Comparison of ENCODE assay signal across 14 mouse cellular contexts in genomic region chr7:17050491-17050890, GRCm38 (mm10). TPM values are rescaled to one million over a fixed set of nuclear protein-coding genes. Genes with fewer than 3 reads are reported as not detected.
DNase-seq lines count a peak whose midpoint lies in the region; ATAC-seq lines count a peak whose summit lies in the region.
"Had no signal": no experiment of that assay in that cellular context is flagged by ENCODE, and none has a peak within 500 bp of the region (broad histone marks: within the 10 kb centered on the region; RNA-seq: fewer than 3 reads in every experiment).

No protein-coding gene starts in this region.

- H3K27me3 ChIP-seq in heart, embryonic 15.5 days: no peaks in the 10 kb centered on the region
- no peaks in the 10 kb centered on the region for H3K27me3 ChIP-seq in liver, embryonic 13.5 days
- H3K27me3 ChIP-seq: heart, embryonic 12.5 days; neural tube, embryonic 15.5 days had no signal

- DNase-seq in cerebellum, adult 9-11 months: peak; percentile 57
- DNase-seq in cerebellum, adult 11 months: no peak
- DNase-seq in heart, adult 18-20 months: no peak
- peak; percentile 40 for DNase-seq in testis, postnatal 10 days (ENCODE audit: low spot score)
- DNase-seq in testis, postnatal 14 days (ENCODE audit: low spot score): no peak
- DNase-seq in liver, embryonic 13.5 days: no peak

- 55% methylated on average over 11 of the region's 11 CpGs for WGBS in heart, embryonic 15.5 days
- WGBS in liver, embryonic 13.5 days (ENCODE audit: insufficient replicate concordance): 57% methylated on average over 11 of the region's 11 CpGs

- ATAC-seq in heart, embryonic 15.5 days (replicated peaks; ENCODE audit: insufficient number of reproducible peaks, insufficient read depth, low FRiP score, low read depth): 0 out of 2 replicates have a peak, but pooled peaks have one; percentile 7
- no peak; the same call in 1 of the 2 replicates for ATAC-seq in liver, embryonic 13.5 days (ENCODE audit: low read depth)
- no peak for ATAC-seq in inflammation-experienced regulatory T-cells, adult 6 months

- H3K36me3 ChIP-seq in heart, embryonic 15.5 days: peaks cover 69% of the 10 kb centered on the region
- H3K36me3 ChIP-seq in liver, embryonic 13.5 days: peaks cover 64% of the 10 kb centered on the region
- H3K36me3 ChIP-seq: neural tube, embryonic 15.5 days had no signal

- peaks cover 4% of the 10 kb centered on the region for H3K4me1 ChIP-seq in heart, embryonic 15.5 days (replicated peaks)
- H3K4me1 ChIP-seq in liver, embryonic 13.5 days (replicated peaks): peaks cover 33% of the 10 kb centered on the region
- H3K4me1 ChIP-seq: limb, embryonic 10.5 days had no signal

- no peak overlapping the region for H3K27ac ChIP-seq in heart, embryonic 15.5 days
- H3K27ac ChIP-seq in liver, embryonic 13.5 days: 0 out of 2 replicates have a peak overlapping the region, but pooled peaks have one; percentile 23
- H3K27ac ChIP-seq: left cerebral cortex, adult 2 months; limb, embryonic 10.5 days; neural tube, embryonic 15.5 days had no signal

- no peaks in the 10 kb centered on the region for H3K9me3 ChIP-seq in heart, embryonic 15.5 days (replicated peaks)
- peaks cover 4% of the 10 kb centered on the region; the same call in 1 of the 2 replicates for H3K9me3 ChIP-seq in liver, embryonic 13.5 days (replicated peaks)
- H3K9me3 ChIP-seq: heart, embryonic 12.5 days; limb, embryonic 10.5 days; neural tube, embryonic 15.5 days had no signal

- no peak overlapping the region for H3K9ac ChIP-seq in heart, embryonic 15.5 days
- H3K9ac ChIP-seq in liver, embryonic 13.5 days: peak overlapping the region; percentile 9; the same call in 1 of the 2 replicates
- H3K9ac ChIP-seq: heart, embryonic 12.5 days; neural tube, embryonic 15.5 days had no signal

- no peak overlapping the region for H3K4me3 ChIP-seq in heart, embryonic 15.5 days
- no peak overlapping the region for H3K4me3 ChIP-seq in liver, embryonic 13.5 days (replicated peaks)
- H3K4me3 ChIP-seq: heart, embryonic 12.5 days; left cerebral cortex, adult 2 months; limb, embryonic 10.5 days; myocyte; neural tube, embryonic 15.5 days had no signal

- H3K4me2 ChIP-seq in heart, embryonic 15.5 days: no peak overlapping the region
- no peak overlapping the region for H3K4me2 ChIP-seq in liver, embryonic 13.5 days
- H3K4me2 ChIP-seq: heart, embryonic 12.5 days; neural tube, embryonic 15.5 days had no signal

RNA-seq across cellular contexts. Expression of gene Hif3a, which starts 11.7 kb away (rescaled TPM):
- 36.4 and 44.0 TPM in 2 replicates for polyA plus RNA-seq in heart, embryonic 15.5 days (2015; fragmentation: Nextera tagmentation; extraction: Ambion mirVana)
- 1 to 10 TPM; 1.9 to 4.1 TPM for total RNA-seq in heart, adult 18-20 months (2021)
- polyA plus RNA-seq in liver, embryonic 13.5 days (2015; fragmentation: Nextera tagmentation; extraction: Ambion mirVana): 12.6 and 14.8 TPM in 2 replicates
- under 1 TPM in 2 of 3 experiments, not detected in 1; 0.42 to 0.47 TPM for polyA plus RNA-seq in inflammation-experienced regulatory T-cells, adult 6 months (2017; shearing (Covaris generic))

RNA-seq across cellular contexts. Expression of gene Ppp5c, which starts 22.8 kb away (rescaled TPM):
- 82.5 and 99.2 TPM in 2 replicates for polyA plus RNA-seq in heart, embryonic 15.5 days (2015; fragmentation: Nextera tagmentation; extraction: Ambion mirVana)
- 10 to 100 TPM; 98.8 to 98.9 TPM for total RNA-seq in heart, adult 18-20 months (2021)
- 54.0 and 61.1 TPM in 2 replicates for polyA plus RNA-seq in liver, embryonic 13.5 days (2015; fragmentation: Nextera tagmentation; extraction: Ambion mirVana)
- polyA plus RNA-seq in inflammation-experienced regulatory T-cells, adult 6 months (2017; shearing (Covaris generic)): 10 to 100 TPM; 55.1 to 67.1 (median 62.0) TPM

RNA-seq across cellular contexts. Expression of gene Psg16, which starts 23.3 kb away (rescaled TPM):
- 0.08 and 0.16 TPM in 2 replicates for polyA plus RNA-seq in heart, embryonic 15.5 days (2015; fragmentation: Nextera tagmentation; extraction: Ambion mirVana)
- total RNA-seq in heart, adult 18-20 months (2021): under 1 TPM in 1 of 2 experiments, not detected in 1; 0.08 TPM
- polyA plus RNA-seq in liver, embryonic 13.5 days (2015; fragmentation: Nextera tagmentation; extraction: Ambion mirVana): 0.08 and 0.09 TPM in 2 replicates
- 1 to 10 TPM in 2 of 3 experiments, not detected in 1; 1.2 to 1.5 TPM for polyA plus RNA-seq in inflammation-experienced regulatory T-cells, adult 6 months (2017; shearing (Covaris generic))
- polyA plus RNA-seq: myocyte had no signal

RNA-seq across cellular contexts. Expression of gene Ccdc8, which starts 58.0 kb away (rescaled TPM):
- 28.1 and 34.0 TPM in 2 replicates for polyA plus RNA-seq in heart, embryonic 15.5 days (2015; fragmentation: Nextera tagmentation; extraction: Ambion mirVana)
- total RNA-seq in heart, adult 18-20 months (2021): 1 to 10 TPM; 3.8 to 4.5 TPM
- 2.8 and 3.6 TPM in 2 replicates for polyA plus RNA-seq in liver, embryonic 13.5 days (2015; fragmentation: Nextera tagmentation; extraction: Ambion mirVana)
- polyA plus RNA-seq in inflammation-experienced regulatory T-cells, adult 6 months (2017; shearing (Covaris generic)): under 1 TPM in 2 of 3 experiments, not detected in 1; 0.09 to 0.15 TPM
- total RNA-seq: MEL had no signal

Comparison
In these comparisons a context has a peak if more than half of its experiments do, and no peak if none do; other contexts are left out.
1. DNase-seq: peak in cerebellum, adult 9-11 months (single experiment) and testis, postnatal 10 days (single experiment); none in cerebellum, adult 11 months (single experiment), heart, adult 18-20 months (0 of 2), testis, postnatal 14 days (single experiment) and liver, embryonic 13.5 days (single experiment).